Mouse (Mus musculus) forelimb bud, embryonic 11.5 days (tissue): Measurements from ENCODE around the gene Pla2g2c.

Source experiments
- DNase-seq: peaks from one replicate; pipeline ENCODE4 v3.0.0-alpha.2; 2012; ENCODE audit warnings: low read depth, low spot score

The Pla2g2c gene

DNA sequence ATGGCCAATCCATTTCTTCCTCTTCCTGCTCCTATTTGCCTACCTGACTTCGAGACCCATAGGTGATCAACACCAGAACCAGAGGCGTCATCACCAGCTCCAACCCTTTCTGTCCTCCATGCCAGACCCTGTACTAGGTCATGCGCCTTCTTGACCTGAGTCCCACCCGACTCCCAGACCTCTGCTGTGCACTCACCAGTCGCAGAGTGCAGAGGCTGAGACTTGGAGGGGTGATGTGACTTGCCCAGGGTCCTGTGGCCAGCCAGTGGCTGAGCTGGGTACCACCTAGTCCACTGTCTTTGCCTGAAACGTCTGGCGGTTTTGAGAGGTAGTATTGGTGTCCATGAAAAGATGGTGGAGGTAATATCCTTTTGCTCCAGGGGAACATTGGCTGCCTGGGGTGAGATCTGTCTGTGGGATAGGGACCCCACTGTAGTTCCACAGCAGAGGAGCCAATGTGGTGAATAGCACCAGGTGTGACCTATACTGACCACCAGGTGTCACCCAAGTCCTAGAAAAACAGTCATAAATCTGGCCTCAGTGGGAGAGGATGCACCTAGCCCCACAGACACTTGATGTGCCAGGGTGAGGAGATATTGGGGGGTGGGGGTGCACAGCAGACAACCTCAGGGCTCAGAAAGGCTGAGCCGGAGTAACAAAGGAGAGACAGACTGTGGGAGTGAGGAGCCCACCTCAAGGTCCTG, 23.9 kb downstream of the Pla2g2c start:
- no peak for DNase-seq

GRCm38 (mm10) chr4:138752603-138753002, 28.0 kb downstream of the Pla2g2c start:
- DNase-seq: no peak

DNA sequence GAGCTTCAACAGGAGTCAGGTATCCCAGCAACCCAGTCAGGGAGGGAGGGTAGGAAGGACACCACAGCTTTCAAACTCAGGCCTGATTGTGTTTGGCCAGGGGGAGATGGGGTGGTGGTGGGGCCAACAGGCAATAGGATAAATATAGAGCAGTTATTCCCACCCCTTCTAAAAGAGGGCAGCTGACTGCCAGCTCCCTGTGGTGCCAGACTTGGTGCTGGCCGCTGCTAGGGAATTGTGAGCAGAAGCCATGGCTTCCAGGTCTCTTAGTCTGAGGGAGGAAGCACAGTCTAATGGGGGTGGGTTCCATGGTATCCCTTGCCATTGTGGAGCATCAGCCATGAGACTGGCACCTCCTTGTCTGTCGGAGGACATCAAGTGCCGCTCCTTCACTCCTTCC, 29.0 kb downstream of the Pla2g2c start:
- DNase-seq: no peak

- DNase-seq: no peak
Measured at GRCm38 (mm10) chr4:138754432-138754831, 29.8 kb downstream of the Pla2g2c start.

DNA sequence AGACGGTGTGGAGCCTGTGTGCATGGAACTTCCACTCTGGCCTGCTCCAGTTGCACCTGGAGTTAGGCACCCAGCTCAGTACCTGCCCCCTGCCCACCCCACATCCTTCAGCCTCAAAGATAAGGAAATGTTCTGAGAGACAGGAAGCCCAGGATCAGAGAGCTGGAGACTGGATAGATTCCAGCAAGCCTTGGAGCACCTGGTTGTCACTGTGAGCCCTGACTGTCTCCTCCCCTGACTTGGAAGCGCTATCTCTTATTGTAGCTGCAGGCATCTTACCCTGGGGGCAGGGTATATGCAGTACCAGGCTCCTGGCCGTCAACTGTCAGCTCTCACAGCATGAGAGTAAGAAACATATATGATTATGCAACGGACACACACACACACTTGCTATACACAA, 30.8 kb downstream of the Pla2g2c start:
- DNase-seq: no peak

- DNase-seq: no peak
Measured at GRCm38 (mm10) chr4:138755983-138756382, 31.4 kb downstream of the Pla2g2c start.

DNA sequence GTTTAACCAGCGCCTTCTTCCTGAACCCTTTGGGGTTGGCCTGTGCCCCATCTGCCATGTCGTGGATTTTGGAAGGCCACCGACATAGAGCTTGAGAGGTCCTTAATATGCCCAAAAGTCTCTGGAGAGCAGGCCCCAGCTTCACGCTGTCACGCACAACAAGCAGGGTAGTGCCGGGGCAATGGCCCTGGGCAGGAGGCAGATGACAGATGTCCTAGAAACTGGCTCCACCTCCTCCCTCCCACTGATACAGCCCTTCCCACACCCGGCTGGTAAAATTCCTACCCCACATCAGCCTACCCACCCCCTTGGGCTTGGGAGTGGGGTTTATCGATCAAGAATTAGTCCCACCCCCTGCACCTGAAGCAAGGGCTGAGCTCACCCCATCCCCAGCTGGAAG, 32.8 kb downstream of the Pla2g2c start, which contains the start of gene Pla2g2f:
Gene Pla2g2f, minus strand, starts transcription at position 211 of the 400 bp plus-strand sequence.
- no peak for DNase-seq

DNA sequence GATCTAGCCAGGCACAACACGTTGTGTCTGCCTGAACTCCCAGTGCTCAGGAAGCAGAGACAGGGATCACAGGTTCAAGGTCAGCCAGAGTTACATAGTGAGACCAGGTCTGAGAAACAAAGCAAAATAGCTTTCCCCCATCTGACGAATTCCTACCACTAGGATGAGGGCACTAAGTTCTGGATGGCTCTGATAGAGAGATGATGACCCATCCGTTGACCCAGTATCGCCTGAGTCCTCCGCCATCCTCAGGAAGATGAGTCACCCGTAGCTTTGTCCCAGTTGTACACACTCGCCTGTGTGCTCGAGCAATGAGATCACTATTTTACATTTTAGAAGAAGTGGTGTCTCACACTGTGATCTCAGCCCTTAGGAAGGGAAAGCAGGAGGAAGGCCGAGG, 37.7 kb downstream of the Pla2g2c start:
- no peak for DNase-seq

DNA sequence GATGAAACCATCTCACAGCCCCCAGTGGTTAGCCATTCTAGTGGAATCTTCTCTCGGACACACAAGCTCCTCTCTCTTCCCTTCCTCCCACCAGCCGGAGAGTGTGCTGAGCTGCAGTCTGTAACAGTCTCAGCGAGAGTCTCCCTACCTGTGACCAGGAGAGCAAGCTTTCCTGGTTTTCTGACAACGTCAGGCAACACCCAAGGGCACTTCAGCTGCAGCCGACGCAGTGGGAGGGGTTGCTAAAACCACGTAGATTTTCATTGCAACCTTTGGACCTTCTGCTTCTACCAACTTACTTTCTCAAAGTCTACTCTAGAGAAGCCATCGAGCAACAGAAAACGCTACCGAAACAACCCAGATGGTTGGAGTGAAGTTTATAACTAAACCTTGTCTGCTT, 47.4 kb downstream of the Pla2g2c start:
- no peak for DNase-seq

DNA sequence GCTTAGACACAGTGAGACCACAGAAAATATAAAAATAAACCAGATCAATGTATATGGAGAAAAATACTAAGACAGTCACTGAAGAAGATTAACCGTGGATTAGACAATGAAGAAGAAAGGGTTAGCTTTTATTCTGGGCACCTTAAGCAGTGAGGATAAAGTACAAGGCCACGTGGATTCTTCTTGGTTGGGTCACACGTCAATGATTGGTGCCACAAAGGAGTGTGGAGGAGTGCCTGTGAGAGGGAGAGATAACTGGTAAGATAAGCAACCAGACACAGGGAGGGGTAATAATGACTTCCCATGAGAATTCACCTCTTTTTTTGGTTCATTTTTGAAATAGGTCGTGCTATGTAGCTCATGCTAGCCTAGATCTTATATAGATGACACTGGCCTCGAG, 47.8 kb downstream of the Pla2g2c start:
- DNase-seq: no peak

GRCm38 (mm10) chr4:138775435-138775834, 50.8 kb downstream of the Pla2g2c start, which contains the start of gene Pla2g2d:
Gene Pla2g2d, plus strand, starts transcription at chr4:138775735.
- DNase-seq: no peak

- DNase-seq: no peak
Measured at GRCm38 (mm10) chr4:138777417-138778407, 53.1 kb downstream of the Pla2g2c start.

DNA sequence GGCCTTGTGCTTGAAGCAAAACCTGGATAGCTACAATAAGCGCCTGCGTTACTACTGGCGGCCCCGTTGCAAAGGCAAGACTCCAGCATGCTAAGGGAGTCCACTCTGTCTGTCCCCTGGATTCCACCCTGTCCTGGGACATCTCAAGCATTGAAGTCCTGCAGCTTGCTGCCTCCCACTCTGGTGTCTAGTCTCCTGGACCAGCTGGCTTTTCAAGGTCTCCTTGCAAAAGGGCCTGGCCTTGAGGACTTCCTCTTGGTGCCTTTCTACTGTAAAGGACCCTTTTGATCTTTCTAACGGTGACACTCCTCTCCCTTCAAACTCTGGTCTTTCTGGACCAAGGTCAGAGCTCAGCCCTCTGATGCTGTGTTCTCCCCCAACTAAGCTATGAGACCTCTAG, 55.7 kb downstream of the Pla2g2c start:
- no peak for DNase-seq

- DNase-seq: no peak
Measured at GRCm38 (mm10) chr4:138782098-138782497, 57.5 kb downstream of the Pla2g2c start.

GRCm38 (mm10) chr4:138785721-138786120, 61.1 kb downstream of the Pla2g2c start:
- no peak for DNase-seq

- DNase-seq: no peak
Measured at GRCm38 (mm10) chr4:138786141-138786540, 61.5 kb downstream of the Pla2g2c start.

- DNase-seq: no peak
Measured at GRCm38 (mm10) chr4:138788381-138788780, 63.8 kb downstream of the Pla2g2c start.

DNA sequence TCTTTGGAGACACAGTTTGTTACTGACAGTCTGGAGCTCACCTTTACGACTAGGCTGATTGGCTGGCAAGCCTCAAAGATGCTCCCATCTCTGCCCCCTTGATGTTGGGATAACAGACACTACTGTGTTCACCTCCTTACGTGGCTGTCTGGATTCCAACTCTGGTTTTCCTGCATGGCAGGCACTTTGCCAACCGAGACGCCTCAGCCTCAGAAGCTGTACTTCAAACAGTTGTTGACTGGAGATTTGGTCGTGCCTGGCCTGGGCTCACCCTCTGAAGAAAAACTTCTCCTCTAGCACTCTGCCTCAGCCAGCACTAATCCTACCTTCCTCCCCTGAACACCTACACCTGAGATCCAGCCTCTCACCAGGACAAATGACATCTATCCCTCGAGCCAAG, 66.9 kb downstream of the Pla2g2c start:
- DNase-seq: no peak

DNA sequence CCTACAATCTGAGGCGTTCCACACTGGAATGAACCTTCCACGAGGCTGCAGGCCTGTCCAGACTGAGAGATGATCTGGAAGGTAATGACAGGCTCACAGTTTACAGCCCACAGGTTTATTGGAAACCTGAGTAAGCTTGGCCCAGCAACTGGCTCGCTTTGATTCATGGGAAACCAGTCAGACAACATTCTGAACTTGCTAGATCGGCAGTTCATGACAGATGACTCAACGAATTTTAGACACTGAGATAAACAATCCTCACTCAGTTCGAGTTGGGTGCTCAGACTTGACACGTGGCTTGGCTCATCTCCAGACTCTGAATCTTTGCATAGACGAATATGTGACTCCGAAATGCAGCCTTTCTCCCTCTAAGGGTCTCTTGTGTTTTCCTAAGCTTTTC, 68.0 kb downstream of the Pla2g2c start:
- peak; percentile 27 for DNase-seq

DNA sequence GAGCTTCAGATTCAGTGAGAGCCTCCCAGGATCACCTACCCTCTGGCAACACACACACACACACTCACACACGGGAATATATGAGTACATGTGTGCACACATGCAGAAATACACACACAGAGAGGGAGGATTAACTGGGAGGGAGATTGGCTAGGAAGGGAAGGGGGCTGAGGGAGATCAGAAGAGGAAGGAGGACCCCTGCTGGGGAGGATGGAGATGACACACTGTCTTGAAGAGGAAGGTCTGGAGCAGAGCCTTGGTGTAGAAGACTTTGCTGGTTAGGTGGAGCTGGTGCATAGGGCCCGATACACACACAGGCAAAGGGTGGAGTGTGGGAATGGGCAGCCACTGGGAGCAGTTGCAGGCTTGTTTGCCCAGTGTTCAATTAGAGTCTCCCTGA, 68.7 kb downstream of the Pla2g2c start:
- no peak for DNase-seq

- no peak for DNase-seq
Measured at GRCm38 (mm10) chr4:138794344-138794743, 69.8 kb downstream of the Pla2g2c start.
